Mouse (Mus musculus): Measurements from ENCODE around the gene Ifi27l2a. TPM values are rescaled to one million over a fixed set of nuclear protein-coding genes. Genes with fewer than 3 reads are reported as not detected.
"Not testable (repeated sequence)": the region's sequence is repeated elsewhere in the genome, so short reads cannot be mapped to it uniquely, and the experiment has no call there.

The Ifi27l2a gene
- total RNA-seq, 2 experiments from 2014 or later, result 2.0 to 2.3 TPM

DNA sequence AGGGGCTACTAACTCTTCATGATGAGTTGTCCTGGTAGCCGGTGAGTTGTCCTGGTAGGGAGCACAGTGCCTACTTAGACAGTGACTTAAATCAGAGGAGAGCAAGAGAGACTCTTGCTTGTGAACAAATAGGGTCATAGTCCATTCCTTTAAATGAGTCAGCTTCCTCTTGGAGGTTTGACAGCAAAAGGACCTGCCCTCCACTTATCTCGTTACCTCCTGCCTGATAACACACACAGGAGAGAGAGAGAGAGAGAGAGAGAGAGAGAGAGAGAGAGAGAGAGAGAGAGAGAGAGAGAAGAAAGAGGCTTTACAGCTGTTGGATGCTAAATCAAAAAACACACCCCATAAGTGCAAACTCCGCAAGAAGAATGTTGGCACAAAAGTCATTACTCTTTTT, 13.7 kb upstream of the Ifi27l2a start, which contains the start of gene Ifi27l2b:
Gene Ifi27l2b (minus strand): TSS at position 84 of the 400 bp plus-strand sequence.
- no peak within 1 kb of the TSS for H3K4me3 ChIP-seq
- intact Hi-C loops (cut with DNase I), result no loop called here
- no peak for TF ChIP-seq CTCF (IDR thresholded peaks at IDR 0.05)

GRCm38 (mm10) chr12:103456727-103457126, 13.2 kb upstream of the Ifi27l2a start:
- intact Hi-C loops (cut with DNase I); H3K4me3 ChIP-seq; DNase-seq (ENCODE audit: extremely low spot score in 1 of 2, low spot score in 2 of 2); H3K27ac ChIP-seq: not testable (repeated sequence)

More for the DNA sequence above, 13.7 kb upstream of the Ifi27l2a start, which contains the start of gene Ifi27l2b:
- no peak within 1 kb of the TSS for H3K27ac ChIP-seq
- DNase-seq (ENCODE audit: extremely low spot score in 1 of 2, low spot score in 2 of 2), result no peak

- TF ChIP-seq CTCF (IDR thresholded peaks at IDR 0.05), result no peak
- no peak for DNase-seq (ENCODE audit: extremely low spot score in 1 of 2, low spot score in 2 of 2)
- Histone ChIP-seq H3K4me3 (no peak overlapping the region), H3K27ac (no peak overlapping the region)
- intact Hi-C loops (cut with DNase I), result no loop called here
Measured at GRCm38 (mm10) chr12:103453361-103453760, 9.9 kb upstream of the Ifi27l2a start.

GRCm38 (mm10) chr12:103445060-103445459, 1.6 kb upstream of the Ifi27l2a start:
- intact Hi-C loops (cut with DNase I), result no loop called here
- Histone ChIP-seq H3K27ac (no peak overlapping the region), H3K4me3 (no peak overlapping the region)
- no peak for DNase-seq (ENCODE audit: extremely low spot score in 1 of 2, low spot score in 2 of 2)
- no peak for TF ChIP-seq CTCF (IDR thresholded peaks at IDR 0.05)

DNA sequence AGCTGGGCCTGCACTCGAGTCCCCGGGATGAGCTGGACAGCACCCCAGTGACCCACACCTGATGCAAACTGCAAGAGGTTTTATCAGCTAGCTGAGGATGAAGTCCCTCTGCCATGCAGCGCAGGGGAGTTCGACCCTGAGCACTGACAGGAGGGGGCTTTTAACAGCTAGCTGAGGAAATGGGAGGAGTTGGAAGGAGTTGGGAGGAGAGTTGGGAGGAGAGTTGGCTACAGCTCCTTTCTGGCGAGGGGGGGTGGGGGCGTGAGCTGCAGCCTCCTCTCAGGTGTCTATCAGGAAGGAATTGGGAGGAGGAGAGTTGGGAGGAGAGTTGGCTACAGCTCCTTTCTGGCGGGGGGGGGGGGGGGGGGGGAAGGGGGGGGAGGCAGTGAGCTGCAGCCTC, 781 bp upstream of the Ifi27l2a start:
- intact Hi-C loops (cut with DNase I); H3K27ac ChIP-seq; H3K4me3 ChIP-seq; DNase-seq (ENCODE audit: extremely low spot score in 1 of 2, low spot score in 2 of 2): not testable (repeated sequence)

GRCm38 (mm10) chr12:103437601-103438000, 5.9 kb downstream of the Ifi27l2a start:
- Histone ChIP-seq H3K4me3 (no peak overlapping the region), H3K27ac (no peak overlapping the region)
- no peak for TF ChIP-seq CTCF (IDR thresholded peaks at IDR 0.05)
- DNase-seq (ENCODE audit: extremely low spot score in 1 of 2, low spot score in 2 of 2), result no peak
- intact Hi-C loops (cut with DNase I), result no loop called here

GRCm38 (mm10) chr12:103434861-103435260, 8.6 kb downstream of the Ifi27l2a start:
- no peak for DNase-seq (ENCODE audit: extremely low spot score in 1 of 2, low spot score in 2 of 2)
- peak overlapping the region; percentile 53 for H3K4me3 ChIP-seq
- H3K27ac ChIP-seq, result no peak overlapping the region
- intact Hi-C loops (cut with DNase I), result no loop called here
- TF ChIP-seq CTCF (IDR thresholded peaks at IDR 0.05), result no peak

DNA sequence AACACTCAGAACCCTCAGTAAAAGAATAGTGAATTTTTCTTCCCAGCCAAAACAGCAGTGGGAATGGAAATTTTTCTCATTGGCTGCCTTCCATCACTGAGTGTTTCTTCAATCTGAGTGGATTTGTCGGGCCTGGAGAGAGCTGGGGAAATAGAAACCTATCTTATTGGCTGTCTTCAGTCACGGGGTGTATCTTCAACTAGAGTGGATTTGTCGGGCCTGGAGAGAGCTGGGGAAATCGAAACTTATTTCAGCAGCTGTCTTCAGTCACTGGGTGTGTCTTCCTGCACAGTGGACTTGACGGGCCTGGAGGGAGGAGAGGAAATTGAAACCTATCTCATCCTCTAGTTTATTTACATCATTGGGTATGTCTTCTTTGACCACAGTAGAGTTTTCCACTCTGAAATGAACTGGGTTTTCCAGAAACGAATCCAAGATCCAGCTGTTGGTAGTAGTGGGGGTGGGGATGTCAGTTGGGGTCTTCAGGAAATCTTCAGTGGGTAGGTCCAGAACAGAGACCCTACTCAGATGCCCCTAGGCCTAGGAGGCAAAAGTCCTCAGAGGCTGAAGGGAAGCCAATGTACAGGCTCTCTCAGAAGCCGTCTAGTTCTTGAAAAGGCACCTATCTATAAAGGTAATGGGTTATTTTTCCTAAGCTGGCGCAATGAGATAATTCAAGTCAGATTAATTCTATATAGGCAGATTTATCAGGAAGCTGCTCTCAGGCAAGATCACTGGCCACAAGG, 9.3 kb downstream of the Ifi27l2a start, which contains the start of gene Ifi27:
Gene Ifi27 (plus strand): TSS at position 226 of the 746 bp plus-strand sequence.
- Histone ChIP-seq H3K4me3 (peak within 1 kb of the TSS; percentile 53), H3K27ac (peak within 1 kb of the TSS; percentile 64)
- no peak for TF ChIP-seq CTCF (IDR thresholded peaks at IDR 0.05)
- intact Hi-C loops (cut with DNase I), result no loop called here
- peak in 1 of 2 experiments; percentile 43 for DNase-seq (ENCODE audit: extremely low spot score in 1 of 2, low spot score in 2 of 2)

- no peak for DNase-seq (ENCODE audit: extremely low spot score in 1 of 2, low spot score in 2 of 2)
- Histone ChIP-seq H3K27ac (peak overlapping the region; percentile 64), H3K4me3 (no peak overlapping the region; the same call in 1 of the 2 replicates)
- intact Hi-C loops (cut with DNase I), result no loop called here
- TF ChIP-seq CTCF (IDR thresholded peaks at IDR 0.05), result no peak
Measured at GRCm38 (mm10) chr12:103433430-103433829, 10.1 kb downstream of the Ifi27l2a start.

DNA sequence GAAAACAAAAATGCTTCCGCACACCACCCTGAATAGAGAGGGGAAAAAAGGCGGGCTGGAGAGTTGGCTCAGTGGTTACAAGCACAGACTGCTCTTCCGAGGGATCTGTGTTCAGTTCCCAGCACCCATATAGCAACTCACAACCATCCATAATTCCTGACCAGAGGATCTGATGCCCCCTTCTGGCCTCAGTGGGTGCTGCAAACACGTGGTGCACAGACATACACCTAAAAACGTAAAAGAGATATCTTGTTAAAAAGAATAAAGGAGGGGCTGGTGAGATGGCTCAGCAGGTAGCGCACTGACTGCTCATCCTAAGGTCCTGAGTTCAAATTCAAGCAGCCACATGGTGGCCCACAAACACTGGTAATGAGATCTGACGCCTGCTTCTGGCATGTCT, 16.8 kb downstream of the Ifi27l2a start:
- no peak overlapping the region for H3K27ac ChIP-seq
- TF ChIP-seq CTCF (IDR thresholded peaks at IDR 0.05), result peak; percentile 10; the same call in 1 of the 2 replicates
- H3K4me3 ChIP-seq, result no peak overlapping the region
- no peak for DNase-seq (ENCODE audit: extremely low spot score in 1 of 2, low spot score in 2 of 2)
- intact Hi-C loops (cut with DNase I), result loop anchor here (1.0 to 5.0 kb wide), 2 partner anchors 66 to 216 kb away; no protein-coding TSS in a partner anchor

GRCm38 (mm10) chr12:103425729-103426470, 17.6 kb downstream of the Ifi27l2a start, which contains the start of gene Ddx24:
Gene Ddx24 (minus strand): TSS chr12:103425830.
- Histone ChIP-seq H3K27ac (peak within 1 kb of the TSS; percentile 92), H3K4me3 (peak within 1 kb of the TSS; percentile 87)
- intact Hi-C loops (cut with DNase I), result loop anchor here (1.0 to 5.0 kb wide), 2 partner anchors 66 to 216 kb away; no protein-coding TSS in a partner anchor
- peak; percentile 95 to 99 for DNase-seq (ENCODE audit: extremely low spot score in 1 of 2, low spot score in 2 of 2)
- peak; percentile 90 for TF ChIP-seq CTCF (IDR thresholded peaks at IDR 0.05)

Data from left cerebral cortex, adult 2 months (tissue).